Mouse (Mus musculus) retina, postnatal 7 days (tissue): Measurements from ENCODE around the gene Phyhd1.

Experiments
- DNase-seq: peaks from one replicate; pipeline ENCODE4 v3.0.0-alpha.2; 2012; ENCODE audit warnings: low read depth, low spot score

Gene Phyhd1

GRCm38 (mm10) chr2:30285416-30286181, 19.6 kb downstream of the Phyhd1 start:
- DNase-seq, result no peak

GRCm38 (mm10) chr2:30286192-30287026, 20.4 kb downstream of the Phyhd1 start, which contains the start of the genes Dolk and Nup188:
Gene Dolk, minus strand, starts transcription at chr2:30286334.
Gene Nup188, plus strand, starts transcription at chr2:30286397.
- DNase-seq, result peak; percentile 93

GRCm38 (mm10) chr2:30287027-30287373, 21.0 kb downstream of the Phyhd1 start:
- DNase-seq, result no peak

- no peak for DNase-seq
Observed at GRCm38 (mm10) chr2:30299525-30299924, 33.5 kb downstream of the Phyhd1 start.

- DNase-seq, result no peak
Observed at GRCm38 (mm10) chr2:30299966-30300365, 34.0 kb downstream of the Phyhd1 start.

- DNase-seq, result no peak
Observed at GRCm38 (mm10) chr2:30306087-30306486, 40.1 kb downstream of the Phyhd1 start.

GRCm38 (mm10) chr2:30309351-30309750, 43.3 kb downstream of the Phyhd1 start:
- no peak for DNase-seq

- DNase-seq, result no peak
Observed at GRCm38 (mm10) chr2:30311481-30311880, 45.5 kb downstream of the Phyhd1 start.

- no peak for DNase-seq
Observed at GRCm38 (mm10) chr2:30316136-30316535, 50.1 kb downstream of the Phyhd1 start.

- DNase-seq, result no peak
Observed at GRCm38 (mm10) chr2:30316955-30317354, 51.0 kb downstream of the Phyhd1 start.

- DNase-seq, result no peak
Observed at GRCm38 (mm10) chr2:30319260-30319659, 53.3 kb downstream of the Phyhd1 start.

GRCm38 (mm10) chr2:30323111-30323510, 57.1 kb downstream of the Phyhd1 start:
- no peak for DNase-seq

GRCm38 (mm10) chr2:30325296-30325695, 59.3 kb downstream of the Phyhd1 start:
- no peak for DNase-seq

GRCm38 (mm10) chr2:30327276-30327675, 61.3 kb downstream of the Phyhd1 start:
- DNase-seq, result no peak

- no peak for DNase-seq
Observed at GRCm38 (mm10) chr2:30328791-30329190, 62.8 kb downstream of the Phyhd1 start.
